In genomic region chr10:112810181-112810580, GRCm38 (mm10) we compare ENCODE assay signal across 20 mouse cellular contexts.
A peak's percentile ranks its signal among the peaks of the same experiment; 100 is the strongest.
DNase-seq lines count a peak whose midpoint lies in the region; ATAC-seq and TF ChIP-seq lines count a peak whose summit lies in the region.
"Had no signal": no experiment of that assay in that cellular context is flagged by ENCODE, and none has a peak within 500 bp of the region (broad histone marks: within the 10 kb centered on the region; RNA-seq: fewer than 3 reads in every experiment).

No protein-coding gene starts in this region.

- no peak for TF ChIP-seq CTCF in lung, adult 2 months (IDR thresholded peaks at IDR 0.05; ENCODE audit: insufficient read depth, low read length)

- 0 out of 2 replicates have a peak, but pooled peaks have one; percentile 38 for ATAC-seq in hindbrain, embryonic 15.5 days (ENCODE audit: low FRiP score, low read depth)
- ATAC-seq in hindbrain, embryonic 12.5 days (ENCODE audit: low FRiP score): no peak
- ATAC-seq: CD4-positive, CD25-positive, alpha-beta regulatory T cell, adult 4 months had no signal

- no peaks in the 10 kb centered on the region for H3K27me3 ChIP-seq in hindbrain, embryonic 15.5 days
- no peaks in the 10 kb centered on the region for H3K27me3 ChIP-seq in hindbrain, embryonic 12.5 days
- H3K27me3 ChIP-seq: embryonic facial prominence, embryonic 15.5 days; liver, embryonic 15.5 days had no signal

- WGBS in hindbrain, embryonic 15.5 days: 35% methylated on average over 1 of the region's 1 CpGs
- 41% methylated on average over 1 of the region's 1 CpGs for WGBS in hindbrain, embryonic 12.5 days
- 49% methylated on average over 1 of the region's 1 CpGs for WGBS in lung, adult 2 months

- no peak overlapping the region for H3K4me3 ChIP-seq in hindbrain, embryonic 15.5 days
- H3K4me3 ChIP-seq in hindbrain, embryonic 12.5 days: no peak overlapping the region
- no peak overlapping the region for H3K4me3 ChIP-seq in ES-E14 (ENCODE audit: insufficient read depth in 1 of 2, low read depth in 1 of 2, low read length in 2 of 2, poor library complexity in 1 of 2, severe bottlenecking in 1 of 2)
- no peak overlapping the region for H3K4me3 ChIP-seq in lung, adult 2 months (replicated peaks; ENCODE audit: extremely low read depth, low read depth, low read length)
- H3K4me3 ChIP-seq: embryonic facial prominence, embryonic 15.5 days; heart, adult 2 months; liver, embryonic 15.5 days; midbrain, embryonic 10.5 days had no signal

- no peak overlapping the region for H3K4me2 ChIP-seq in hindbrain, embryonic 15.5 days
- H3K4me2 ChIP-seq in hindbrain, embryonic 12.5 days (replicated peaks): no peak overlapping the region
- H3K4me2 ChIP-seq: embryonic facial prominence, embryonic 15.5 days; liver, embryonic 15.5 days had no signal

- peak overlapping the region; percentile 38; the same call in 1 of the 2 replicates for H3K27ac ChIP-seq in hindbrain, embryonic 15.5 days (replicated peaks)
- no peak overlapping the region for H3K27ac ChIP-seq in hindbrain, embryonic 12.5 days
- H3K27ac ChIP-seq in ES-E14 (ENCODE audit: insufficient read depth, low read depth, low read length, poor library complexity, severe bottlenecking): no peak overlapping the region
- H3K27ac ChIP-seq: embryonic facial prominence, embryonic 15.5 days; heart, adult 2 months; liver, embryonic 15.5 days; midbrain, embryonic 10.5 days had no signal

- in situ Hi-C loops in ES-E14 (cut with MboI; ENCODE audit: low sequenced_read_pairs in 2 of 2, unreplicated experiment in 2 of 2): no loop called here

- no peak for TF ChIP-seq POLR2A in lung, adult 2 months (IDR thresholded peaks at IDR 0.05; ENCODE audit: borderline replicate concordance, extremely low read depth, low read depth, low read length)

- no peaks in the 10 kb centered on the region for H3K4me1 ChIP-seq in hindbrain, embryonic 15.5 days (replicated peaks)
- H3K4me1 ChIP-seq in hindbrain, embryonic 12.5 days: no peaks in the 10 kb centered on the region
- H3K4me1 ChIP-seq in ES-E14 (ENCODE audit: control insufficient read depth in 2 of 2, insufficient read depth in 2 of 2, low read length in 2 of 2, poor library complexity in 1 of 2): no peaks in the 10 kb centered on the region
- no peaks in the 10 kb centered on the region for H3K4me1 ChIP-seq in lung, adult 2 months (ENCODE audit: control insufficient read depth, insufficient read depth, low read length)
- H3K4me1 ChIP-seq: embryonic facial prominence, embryonic 15.5 days; liver, embryonic 15.5 days had no signal

- H3K9me3 ChIP-seq in hindbrain, embryonic 15.5 days: no peaks in the 10 kb centered on the region
- H3K9me3 ChIP-seq in hindbrain, embryonic 12.5 days (replicated peaks): no peaks in the 10 kb centered on the region
- no peaks in the 10 kb centered on the region for H3K9me3 ChIP-seq in ES-E14 (ENCODE audit: control insufficient read depth, insufficient read depth, low read depth, low read length)
- H3K9me3 ChIP-seq: embryonic facial prominence, embryonic 15.5 days; liver, embryonic 15.5 days; midbrain, embryonic 10.5 days had no signal

- DNase-seq in ES-E14 (ENCODE audit: low read depth, low spot score) (no peak), ZHBTc4 (ENCODE audit: low read depth, low spot score) (peak; percentile 12)
- peak; percentile 6 for DNase-seq in mesoderm, embryonic 11.5 days (ENCODE audit: low read depth, low spot score)
- no peak for DNase-seq in lung, adult 2 months
- DNase-seq in spleen, postnatal 10 days (ENCODE audit: low spot score in 2 of 2): no peak
- DNase-seq: adrenal gland, postnatal 25 days; cerebellum, adult 9-10 months; heart, adult 2 months; kidney, adult 18-20 months; kidney, postnatal 14 days; layer of hippocampus, adult 9-11 months; lung, postnatal 36 days; right cerebral cortex, postnatal 4 days; thymus, postnatal 25 days had no signal

- H3K36me3 ChIP-seq in hindbrain, embryonic 15.5 days: no peaks in the 10 kb centered on the region
- H3K36me3 ChIP-seq in hindbrain, embryonic 12.5 days: no peaks in the 10 kb centered on the region
- no peaks in the 10 kb centered on the region for H3K36me3 ChIP-seq in ES-E14 (ENCODE audit: control insufficient read depth, insufficient read depth, low read length, poor library complexity, severe bottlenecking)
- H3K36me3 ChIP-seq: embryonic facial prominence, embryonic 15.5 days; liver, embryonic 15.5 days; midbrain, embryonic 10.5 days had no signal

- no peak overlapping the region for H3K9ac ChIP-seq in hindbrain, embryonic 15.5 days
- H3K9ac ChIP-seq in hindbrain, embryonic 12.5 days: no peak overlapping the region
- H3K9ac ChIP-seq in ES-E14 (ENCODE audit: insufficient read depth, low read depth, low read length, poor library complexity, severe bottlenecking): no peak overlapping the region
- H3K9ac ChIP-seq: embryonic facial prominence, embryonic 15.5 days; liver, embryonic 15.5 days had no signal

TF ChIP-seq in ES-E14, 5 proteins besides CTCF, POLR2A, EP300 and RAD21:
- TF ChIP-seq MAFK (IDR thresholded peaks at IDR 0.05; ENCODE audit: insufficient read depth, low read depth, low read length): 0 out of 2 replicates have a peak, but pooled peaks have one; percentile 11
- no peak for TF ChIP-seq HCFC1 (IDR thresholded peaks at IDR 0.05; ENCODE audit: borderline replicate concordance, insufficient read depth, low read length)

Comparison
In these comparisons a context has a peak if more than half of its experiments do, and no peak if none do; other contexts are left out.
1. DNase-seq: peak in ZHBTc4 (single experiment) and mesoderm, embryonic 11.5 days (single experiment); none in ES-E14 (single experiment), lung, adult 2 months (single experiment) and spleen, postnatal 10 days (0 of 2).